ENCODE assay signal across 25 mouse cellular contexts in genomic region chr14:19775491-19775890, GRCm38 (mm10).
"Had no signal": no experiment of that assay in that cellular context is flagged by ENCODE, and none has a peak within 500 bp of the region (broad histone marks: within the 10 kb centered on the region; RNA-seq: fewer than 3 reads in every experiment).

No protein-coding gene starts in this region.

- H3K4me1 ChIP-seq: forebrain, embryonic 15.5 days; hindbrain, embryonic 12.5 days had no signal

- H3K36me3 ChIP-seq: forebrain, embryonic 15.5 days; hindbrain, embryonic 12.5 days had no signal

- H3K27ac ChIP-seq: forebrain, embryonic 15.5 days; gastrocnemius, adult 2 months; hindbrain, embryonic 10.5 days; hindbrain, embryonic 12.5 days; hindbrain, embryonic 14.5 days; layer of hippocampus, adult 2 months; left cerebral cortex, adult 2 months; limb, embryonic 10.5 days; limb, embryonic 12.5 days; liver, embryonic 13.5 days had no signal

- ATAC-seq: forebrain, embryonic 15.5 days; forebrain, postnatal 0 days; hindbrain, embryonic 16.5 days had no signal

- H3K27me3 ChIP-seq: forebrain, embryonic 15.5 days; hindbrain, embryonic 12.5 days; limb, embryonic 12.5 days; liver, embryonic 13.5 days had no signal

- DNase-seq: forebrain, postnatal 0 days; gastrocnemius, adult 2 months; gastrocnemius, postnatal 10 days; gastrocnemius, postnatal 25 days; heart, adult 18-20 months; heart, postnatal 10 days; heart, postnatal 4 days; kidney, adult 18-20 months; kidney, adult 8-10 months; kidney, postnatal 10 days; kidney, postnatal 25 days; kidney, postnatal 4 days; liver; liver, embryonic 13.5 days had no signal

- H3K4me3 ChIP-seq: forebrain, embryonic 15.5 days; gastrocnemius, adult 2 months; hindbrain, embryonic 10.5 days; hindbrain, embryonic 12.5 days; layer of hippocampus, adult 2 months; left cerebral cortex, adult 2 months; limb, embryonic 10.5 days; limb, embryonic 12.5 days; liver, embryonic 13.5 days had no signal

- H3K9ac ChIP-seq: forebrain, embryonic 15.5 days; forebrain, postnatal 0 days; hindbrain, embryonic 12.5 days; hindbrain, embryonic 14.5 days; limb, embryonic 12.5 days; liver, embryonic 13.5 days had no signal

- H3K9me3 ChIP-seq: forebrain, embryonic 15.5 days; hindbrain, embryonic 12.5 days; limb, embryonic 12.5 days; liver, embryonic 13.5 days had no signal

- H3K4me2 ChIP-seq: forebrain, embryonic 15.5 days; heart, embryonic 11.5 days; hindbrain, embryonic 12.5 days; hindbrain, embryonic 14.5 days; limb, embryonic 12.5 days; liver, embryonic 11.5 days; liver, embryonic 13.5 days had no signal
